Mouse (Mus musculus) telencephalon, adult 2 months (tissue): ENCODE measurements around the gene Dbx2.

ENCODE experiments used
- DNase-seq: peaks from one replicate; pipeline ENCODE4 v3.0.0-alpha.2; 2011; ENCODE audit warnings: low read depth, low spot score

The Dbx2 gene

GRCm38 (mm10) chr15:95624396-95624795, 31.4 kb downstream of the Dbx2 start:
- no peak for DNase-seq

- DNase-seq: no peak
Measured at GRCm38 (mm10) chr15:95622797-95623196, 33.0 kb downstream of the Dbx2 start.

DNA sequence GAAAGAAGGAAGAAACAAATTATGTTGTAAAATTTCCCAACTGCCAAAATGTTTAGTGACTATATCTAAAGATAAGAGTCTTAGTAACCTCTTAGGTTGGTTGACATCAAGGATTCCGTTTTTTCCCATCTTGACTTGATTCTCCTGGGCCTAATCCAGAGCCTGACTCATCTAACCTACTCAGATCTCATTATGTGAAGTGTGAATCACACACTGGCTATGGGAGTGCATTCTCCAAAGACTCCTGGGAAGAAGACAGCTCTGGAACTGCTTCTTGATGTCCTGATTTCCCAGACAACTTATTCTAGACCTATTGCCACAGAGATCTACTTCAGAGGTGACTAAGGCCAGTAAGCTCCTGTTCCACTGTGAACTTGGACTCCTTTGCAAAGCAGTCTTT, 43.2 kb downstream of the Dbx2 start:
- DNase-seq: peak; percentile 49

DNA sequence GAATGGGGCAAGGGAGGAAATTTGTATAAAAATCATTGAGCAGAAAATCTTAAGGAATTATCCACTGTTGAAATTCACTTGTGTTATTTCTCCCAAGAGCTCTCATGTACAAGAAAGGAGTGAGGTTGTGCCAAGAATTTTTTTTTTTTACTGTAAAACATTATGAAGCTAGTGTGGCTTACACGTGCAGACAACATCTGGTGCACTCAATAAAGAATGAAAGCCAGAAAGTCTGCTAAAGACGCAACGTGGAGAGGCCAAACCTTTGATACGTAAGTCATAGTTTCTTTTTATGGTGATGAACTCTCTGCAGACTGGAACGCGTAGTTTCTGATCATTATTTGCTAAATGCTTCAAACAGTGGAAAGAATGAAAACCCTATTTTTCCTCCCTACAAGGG, 54.6 kb downstream of the Dbx2 start:
- DNase-seq: no peak

DNA sequence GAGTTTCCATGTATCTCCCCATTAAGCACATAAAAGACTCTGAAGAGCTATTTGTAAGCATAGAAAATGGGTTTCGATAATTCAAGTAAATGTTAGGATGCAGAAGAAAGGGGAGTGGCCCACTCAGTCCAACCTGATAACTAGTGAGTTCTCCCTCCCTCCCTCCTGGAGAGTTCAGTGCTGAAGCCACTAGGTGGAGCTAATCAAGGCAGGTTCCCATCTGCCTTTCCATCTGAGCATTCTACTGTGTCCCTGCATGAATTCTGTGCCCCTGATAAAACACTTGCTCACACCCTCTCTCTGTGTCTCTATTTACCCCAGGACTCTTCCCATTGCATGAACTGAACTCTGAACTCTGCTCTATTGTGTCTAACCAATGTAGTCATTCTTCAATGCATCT, 57.1 kb downstream of the Dbx2 start:
- DNase-seq: peak; percentile 16

DNA sequence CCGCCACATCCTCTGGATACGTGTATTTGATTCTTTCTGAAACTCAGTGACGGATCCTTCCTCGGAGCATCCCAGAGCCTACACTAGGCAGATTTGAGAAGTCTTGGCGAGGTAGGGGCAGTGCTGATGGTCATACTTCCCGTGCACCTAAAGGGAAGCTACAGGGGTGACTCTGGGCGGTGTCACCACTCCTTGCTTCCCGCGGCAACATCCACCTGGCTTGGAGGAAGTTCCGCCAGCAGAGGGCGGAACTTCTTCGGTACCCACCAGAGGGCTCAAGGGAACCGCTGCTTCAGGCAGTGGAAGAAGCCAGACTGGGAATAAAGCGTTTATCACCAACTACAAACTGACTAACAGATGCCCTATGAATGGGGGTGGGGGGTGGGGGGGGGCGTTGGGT, 68.9 kb downstream of the Dbx2 start:
- DNase-seq: no peak

DNA sequence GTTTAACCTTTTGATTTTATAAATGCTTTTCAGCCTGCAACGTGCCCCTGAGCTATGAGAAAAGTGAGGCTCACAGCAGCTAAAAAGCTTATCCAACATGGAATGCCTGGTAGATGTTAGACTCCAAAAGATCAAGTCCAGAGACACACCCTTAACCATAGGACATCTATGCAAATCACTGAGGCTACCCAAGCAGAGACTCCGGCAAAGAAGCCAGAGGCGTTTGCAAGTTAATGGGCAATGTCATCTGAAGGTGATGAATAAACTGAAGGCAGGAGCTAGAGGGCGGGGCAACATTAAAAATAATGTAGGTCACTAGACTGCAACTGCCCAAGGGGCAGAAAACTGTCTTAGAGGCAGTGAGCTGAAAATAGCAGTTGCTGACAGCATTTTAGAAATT, 70.9 kb downstream of the Dbx2 start:
- DNase-seq: no peak

DNA sequence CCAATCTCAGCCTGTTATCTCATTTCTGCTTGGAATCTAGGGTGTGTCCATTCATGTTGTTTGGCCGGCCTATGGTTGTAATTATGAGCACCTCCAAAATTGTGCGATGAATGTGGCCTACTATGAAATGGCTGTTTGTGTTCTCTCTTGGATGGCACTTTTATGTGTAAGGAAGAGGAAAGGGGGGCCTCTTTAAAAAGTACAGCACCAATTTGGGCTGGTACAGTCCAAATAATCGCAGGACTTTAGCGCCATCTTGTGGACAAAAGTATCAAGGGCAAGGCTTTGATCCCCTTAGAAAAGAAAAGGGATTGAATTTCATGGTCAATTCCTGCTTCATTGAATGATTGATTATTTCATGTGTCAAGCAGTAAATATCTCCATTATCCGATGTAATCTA, 81.1 kb downstream of the Dbx2 start:
- DNase-seq: peak; percentile 43
